Mouse (Mus musculus): ENCODE results near the gene Astn2. TPM values are rescaled to one million over a fixed set of nuclear protein-coding genes. Genes with fewer than 3 reads are reported as not detected.

The Astn2 gene
- polyA plus RNA-seq, 1 experiment, result 1.1 TPM

DNA sequence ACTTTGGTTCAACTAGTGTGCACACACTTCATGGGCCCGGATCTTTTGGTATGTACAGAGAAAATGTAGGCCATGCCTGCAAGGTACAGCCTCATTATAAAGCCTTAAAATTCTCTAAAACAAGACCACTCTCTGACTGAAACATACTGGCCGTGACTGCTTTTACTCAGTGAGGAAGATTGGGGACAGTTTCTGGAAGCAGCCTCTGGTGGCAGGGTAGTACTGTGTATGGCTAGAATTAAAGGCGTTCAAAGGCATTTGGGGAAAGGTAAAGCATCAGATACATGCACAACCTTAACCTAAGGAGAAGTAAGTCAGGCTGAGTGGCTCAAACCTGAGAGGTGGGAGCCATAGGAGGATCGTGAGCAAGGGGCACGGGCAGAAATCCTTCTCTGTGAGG is 725.9 kb downstream of the Astn2 start:
- Histone ChIP-seq H3K27ac (ENCODE audit: control insufficient read depth, insufficient read depth, low read depth, low read length, poor library complexity) (no peak overlapping the region), H3K4me1 (ENCODE audit: control insufficient read depth, insufficient read depth, low read length) (no peaks in the 10 kb centered on the region), H3K4me3 (replicated peaks; ENCODE audit: control insufficient read depth, low read depth, low read length) (no peak overlapping the region)
- 63% methylated on average over 5 of the region's 5 CpGs for WGBS
- TF ChIP-seq CTCF (IDR thresholded peaks at IDR 0.05; ENCODE audit: control insufficient read depth, insufficient read depth, low read length) (no peak), POLR2A (IDR thresholded peaks at IDR 0.05; ENCODE audit: borderline replicate concordance, control insufficient read depth, low read depth, low read length) (no peak)

DNA sequence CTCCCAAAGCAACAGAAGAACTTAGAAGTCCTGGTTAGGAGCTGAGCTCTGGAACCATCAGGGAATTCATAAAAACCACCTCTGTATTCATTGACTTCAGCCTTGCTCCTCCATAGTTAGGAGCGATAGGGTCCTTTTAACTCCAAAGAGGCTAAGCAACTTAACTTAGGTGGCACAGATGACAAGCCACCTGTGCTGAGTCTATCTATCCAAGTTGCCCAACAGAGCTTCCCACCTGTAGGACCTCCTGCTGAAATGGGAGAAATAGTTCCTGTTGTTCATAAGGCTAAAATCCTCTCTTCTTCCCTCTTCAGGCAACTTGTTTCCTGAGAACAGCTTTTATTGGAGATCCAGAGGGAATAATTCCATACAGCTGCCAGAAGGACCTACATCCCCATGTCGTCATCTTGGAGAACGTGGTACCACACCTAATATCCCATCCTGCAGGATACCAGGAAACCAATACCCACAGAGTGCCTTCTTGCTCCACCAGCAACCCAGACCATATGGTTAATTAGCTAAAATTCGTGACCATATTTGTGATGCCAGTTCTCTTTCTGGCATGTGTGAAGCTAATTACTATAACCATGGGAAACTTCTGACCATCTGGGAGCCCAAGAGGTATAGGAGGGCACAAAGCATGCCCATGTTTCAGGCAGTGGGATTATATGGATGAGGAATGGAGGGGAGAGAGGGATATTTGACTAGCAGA is 730.0 kb downstream of the Astn2 start:
- Histone ChIP-seq H3K27ac (ENCODE audit: control insufficient read depth, insufficient read depth, low read depth, low read length, poor library complexity) (no peak overlapping the region), H3K4me3 (replicated peaks; ENCODE audit: control insufficient read depth, low read depth, low read length) (no peak overlapping the region), H3K4me1 (ENCODE audit: control insufficient read depth, insufficient read depth, low read length) (no peaks in the 10 kb centered on the region)
- WGBS, result 81% methylated on average over 4 of the region's 4 CpGs
- TF ChIP-seq POLR2A (IDR thresholded peaks at IDR 0.05; ENCODE audit: borderline replicate concordance, control insufficient read depth, low read depth, low read length), result no peak
- no peak for TF ChIP-seq CTCF (IDR thresholded peaks at IDR 0.05; ENCODE audit: control insufficient read depth, insufficient read depth, low read length)

DNA sequence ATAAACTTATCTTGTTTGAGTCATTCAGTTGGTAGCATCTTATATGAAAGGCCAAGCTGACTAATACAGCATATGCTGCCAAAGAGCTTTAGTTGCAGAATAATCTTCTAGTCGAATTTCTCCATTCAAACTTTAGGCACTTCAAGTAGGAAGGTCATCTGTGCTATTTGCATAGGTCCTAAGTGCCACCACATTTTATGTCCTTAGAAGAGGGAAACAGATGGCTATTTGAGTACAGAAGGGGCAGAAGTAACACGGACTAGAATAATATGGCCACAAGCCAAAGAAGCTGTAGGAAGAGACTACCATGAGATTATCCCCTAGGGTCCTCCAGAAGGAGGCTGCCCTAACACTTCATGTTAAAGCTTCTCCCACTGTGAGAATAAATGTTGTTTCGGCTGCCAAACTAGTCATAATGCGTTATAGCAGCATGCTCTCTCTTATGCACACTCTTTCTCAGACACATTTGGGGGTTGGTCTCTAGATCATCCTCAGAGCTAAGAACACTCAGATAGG is 730.9 kb downstream of the Astn2 start:
- TF ChIP-seq POLR2A (IDR thresholded peaks at IDR 0.05; ENCODE audit: borderline replicate concordance, control insufficient read depth, low read depth, low read length), result no peak
- no peak for TF ChIP-seq CTCF (IDR thresholded peaks at IDR 0.05; ENCODE audit: control insufficient read depth, insufficient read depth, low read length)
- H3K4me3 ChIP-seq (replicated peaks; ENCODE audit: control insufficient read depth, low read depth, low read length), result no peak overlapping the region
- no peaks in the 10 kb centered on the region for H3K4me1 ChIP-seq (ENCODE audit: control insufficient read depth, insufficient read depth, low read length)
- WGBS, result 67% methylated on average over 4 of the region's 4 CpGs
- H3K27ac ChIP-seq (ENCODE audit: control insufficient read depth, insufficient read depth, low read depth, low read length, poor library complexity), result no peak overlapping the region

DNA sequence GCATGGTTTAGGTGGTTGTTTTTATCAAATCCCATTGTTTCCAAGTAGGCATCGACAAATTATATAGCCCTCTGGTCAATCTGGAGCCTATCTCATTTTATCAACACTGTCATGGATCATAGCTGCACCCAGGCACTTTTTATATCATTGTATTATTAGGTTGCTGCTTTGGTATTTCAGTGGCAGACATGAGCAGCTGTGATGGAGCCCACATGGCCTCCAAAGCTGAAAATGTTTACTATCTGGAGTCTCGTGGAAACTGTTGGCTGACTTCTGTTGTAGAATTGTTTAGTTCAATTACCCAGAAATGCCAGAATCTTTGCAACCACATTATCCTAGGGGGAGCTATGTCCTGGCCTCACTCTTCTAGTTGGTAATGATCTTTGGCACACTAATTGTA is 732.1 kb downstream of the Astn2 start:
- Histone ChIP-seq H3K4me3 (replicated peaks; ENCODE audit: control insufficient read depth, low read depth, low read length) (no peak overlapping the region), H3K4me1 (ENCODE audit: control insufficient read depth, insufficient read depth, low read length) (no peaks in the 10 kb centered on the region), H3K27ac (ENCODE audit: control insufficient read depth, insufficient read depth, low read depth, low read length, poor library complexity) (no peak overlapping the region)
- 60% methylated on average over 2 of the region's 2 CpGs for WGBS
- no peak for TF ChIP-seq CTCF (IDR thresholded peaks at IDR 0.05; ENCODE audit: control insufficient read depth, insufficient read depth, low read length)
- no peak for TF ChIP-seq POLR2A (IDR thresholded peaks at IDR 0.05; ENCODE audit: borderline replicate concordance, control insufficient read depth, low read depth, low read length)

DNA sequence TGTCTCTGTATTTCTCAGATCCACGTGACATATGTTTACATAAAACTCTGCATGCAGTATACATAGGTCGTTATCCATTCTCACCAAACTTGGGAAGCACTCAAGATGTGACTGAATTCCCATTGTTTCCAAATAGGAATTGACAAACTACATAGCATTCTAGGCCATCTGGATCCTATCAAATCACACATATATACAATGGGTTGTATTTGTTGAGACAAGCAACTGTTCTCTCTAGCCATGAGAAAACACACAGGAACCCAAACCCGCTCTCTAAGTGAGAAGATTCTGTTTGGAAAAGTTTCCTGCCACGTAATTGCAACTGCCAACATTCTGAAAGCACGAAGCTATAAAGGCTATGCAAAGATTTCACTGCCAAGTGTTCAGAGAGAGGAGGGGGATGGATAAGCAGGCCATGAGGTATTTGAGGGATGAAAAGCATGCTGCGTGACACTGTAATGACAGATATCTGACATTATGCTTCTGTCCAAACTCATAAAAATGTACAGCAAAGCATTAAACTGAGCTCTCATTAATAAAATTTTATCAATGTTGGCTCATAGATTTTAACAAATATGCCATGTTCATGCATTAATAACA is 732.7 kb downstream of the Astn2 start:
- Histone ChIP-seq H3K27ac (ENCODE audit: control insufficient read depth, insufficient read depth, low read depth, low read length, poor library complexity) (no peak overlapping the region), H3K4me3 (replicated peaks; ENCODE audit: control insufficient read depth, low read depth, low read length) (no peak overlapping the region), H3K4me1 (ENCODE audit: control insufficient read depth, insufficient read depth, low read length) (no peaks in the 10 kb centered on the region)
- WGBS, result 66% methylated on average over 6 of the region's 6 CpGs
- TF ChIP-seq POLR2A (IDR thresholded peaks at IDR 0.05; ENCODE audit: borderline replicate concordance, control insufficient read depth, low read depth, low read length) (no peak), CTCF (IDR thresholded peaks at IDR 0.05; ENCODE audit: control insufficient read depth, insufficient read depth, low read length) (no peak)

DNA sequence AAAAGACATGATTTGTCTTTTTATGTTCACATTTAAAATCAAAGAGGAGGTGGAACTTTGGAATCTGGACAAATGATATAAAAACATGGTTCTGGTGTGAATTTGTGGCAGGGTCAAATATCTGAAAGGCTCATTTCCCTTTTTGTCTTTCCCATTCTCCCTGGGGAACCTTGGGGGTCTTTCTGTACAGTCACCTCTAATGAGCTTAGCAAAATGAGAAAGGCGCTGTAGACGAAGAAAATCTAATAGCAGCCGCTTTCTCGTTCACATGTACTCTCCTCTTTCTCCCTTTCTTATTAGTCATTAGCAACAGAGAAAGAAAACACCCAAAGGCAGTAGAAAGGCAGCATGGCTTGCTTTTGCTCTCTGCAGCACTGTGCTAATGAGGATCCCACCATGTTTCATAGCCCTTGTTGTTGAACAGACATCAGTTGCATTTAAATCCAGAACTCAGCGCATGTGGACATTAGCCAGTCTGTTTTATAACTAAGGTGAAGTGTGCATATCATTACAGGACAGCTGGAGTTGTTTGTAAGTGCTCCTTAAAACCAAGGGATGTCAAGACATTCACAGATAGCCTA is 737.3 kb downstream of the Astn2 start:
- TF ChIP-seq CTCF (IDR thresholded peaks at IDR 0.05; ENCODE audit: control insufficient read depth, insufficient read depth, low read length) (no peak), POLR2A (IDR thresholded peaks at IDR 0.05; ENCODE audit: borderline replicate concordance, control insufficient read depth, low read depth, low read length) (no peak)
- WGBS, result 86% methylated on average over 5 of the region's 5 CpGs
- Histone ChIP-seq H3K4me3 (replicated peaks; ENCODE audit: control insufficient read depth, low read depth, low read length) (no peak overlapping the region), H3K4me1 (ENCODE audit: control insufficient read depth, insufficient read depth, low read length) (no peaks in the 10 kb centered on the region), H3K27ac (ENCODE audit: control insufficient read depth, insufficient read depth, low read depth, low read length, poor library complexity) (no peak overlapping the region)

DNA sequence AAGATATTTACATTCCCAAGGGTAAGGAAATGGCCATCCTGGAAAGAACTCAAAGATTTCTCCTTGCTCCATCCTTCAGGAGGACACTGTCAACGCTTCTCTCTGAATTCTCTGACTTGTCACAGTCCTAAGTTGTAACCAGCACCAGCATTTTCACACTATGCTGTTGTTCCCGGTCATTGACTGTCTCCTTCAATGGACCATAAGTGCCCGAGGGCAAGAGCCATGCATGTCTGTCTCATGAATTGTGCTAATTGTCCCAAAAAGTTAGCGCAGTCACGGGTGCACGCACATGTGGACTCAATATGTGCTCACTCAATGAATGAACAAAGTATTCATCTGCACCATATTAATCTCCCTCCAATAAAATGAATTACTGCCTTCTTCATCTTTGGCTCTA is 741.2 kb downstream of the Astn2 start:
- H3K27ac ChIP-seq (ENCODE audit: control insufficient read depth, insufficient read depth, low read depth, low read length, poor library complexity), result no peak overlapping the region
- no peak for TF ChIP-seq CTCF (IDR thresholded peaks at IDR 0.05; ENCODE audit: control insufficient read depth, insufficient read depth, low read length)
- no peaks in the 10 kb centered on the region for H3K4me1 ChIP-seq (ENCODE audit: control insufficient read depth, insufficient read depth, low read length)
- WGBS, result 77% methylated on average over 6 of the region's 6 CpGs
- no peak overlapping the region for H3K4me3 ChIP-seq (replicated peaks; ENCODE audit: control insufficient read depth, low read depth, low read length)

DNA sequence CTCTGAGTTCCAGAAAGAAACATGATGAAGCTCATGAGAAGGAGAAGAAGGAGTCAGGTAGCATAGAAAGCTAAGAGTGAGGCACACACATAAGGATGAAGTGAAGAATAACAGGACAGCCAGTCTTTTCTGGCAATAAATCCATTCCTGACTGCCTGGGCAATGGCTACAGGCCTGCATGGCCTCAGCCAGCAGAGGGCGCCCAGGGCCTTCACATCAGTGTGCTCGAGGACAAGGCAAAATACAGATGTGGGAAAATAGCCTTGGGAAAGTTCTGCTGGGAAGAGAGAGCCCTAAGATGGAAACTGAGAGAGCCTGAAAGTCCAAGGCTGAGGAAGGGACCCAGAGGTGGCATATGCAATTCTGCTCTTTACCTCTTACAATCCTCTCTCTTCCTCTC is 749.7 kb downstream of the Astn2 start:
- TF ChIP-seq POLR2A (IDR thresholded peaks at IDR 0.05; ENCODE audit: borderline replicate concordance, control insufficient read depth, low read depth, low read length) (no peak), CTCF (IDR thresholded peaks at IDR 0.05; ENCODE audit: control insufficient read depth, insufficient read depth, low read length) (peak; percentile 51; the same call in 1 of the 2 replicates)
- 0% methylated on average over 2 of the region's 2 CpGs for WGBS
- H3K4me1 ChIP-seq (ENCODE audit: control insufficient read depth, insufficient read depth, low read length), result no peaks in the 10 kb centered on the region
- H3K27ac ChIP-seq (ENCODE audit: control insufficient read depth, insufficient read depth, low read depth, low read length, poor library complexity), result no peak overlapping the region
- H3K4me3 ChIP-seq (replicated peaks; ENCODE audit: control insufficient read depth, low read depth, low read length), result no peak overlapping the region

Measured in bone marrow, adult 2 months (tissue).